Mouse (Mus musculus) liver, embryonic 14.5 days (tissue): Measurements from ENCODE around the gene Igfbp2. TPM values are rescaled to one million over a fixed set of nuclear protein-coding genes. Genes with fewer than 3 reads are reported as not detected.

Experiments used
- ATAC-seq: fragments of 200-750 bp; cut with Nextera tagmentation; 2 replicates; pipeline ENCODE4 v1.8.0; 2017; ENCODE audit warnings: moderate number of reproducible peaks, mild to moderate bottlenecking, moderate library complexity; ENCODE audit not compliant: insufficient read depth
- DNase-seq, 3 experiments: peaks; one replicate each; pipeline ENCODE4 v3.0.0-alpha.2; 2012 to 2013; ENCODE audit warnings: low read depth in 3 of 3, low spot score in 3 of 3
- H3K27ac ChIP-seq: fragments of 300-500 bp; sonication (generic); 2 replicates; pipeline ENCODE4 v1.5.1; 2014; ENCODE audit warnings: moderate library complexity, mild to moderate bottlenecking, control low read depth, inconsistent platforms
- H3K27me3 ChIP-seq: fragments of 300-500 bp; sonication (generic); 2 replicates; pipeline ENCODE4 v1.6.1; 2014; ENCODE audit warnings: mild to moderate bottlenecking, low read length, moderate library complexity; ENCODE audit not compliant: control insufficient read depth, insufficient read depth
- H3K36me3 ChIP-seq: fragments of 300-500 bp; sonication (generic); replicated peaks from 2 replicates; pipeline ENCODE4 v1.6.1; 2014; ENCODE audit warnings: low read depth; ENCODE audit not compliant: control insufficient read depth, insufficient read depth
- H3K4me1 ChIP-seq, 2 experiments: fragments of 200-500 bp in 1 of 2; fragments of 300-500 bp in 1 of 2; sonication (generic) in 1 of 2; replicated peaks; 2 replicates each; pipeline ENCODE4 v1.6.1; 2012 to 2014; ENCODE audit warnings: antibody characterized with exemption in 1 of 2, inconsistent platforms in 1 of 2, low read length in 1 of 2; ENCODE audit not compliant: control insufficient read depth in 2 of 2, insufficient read depth in 2 of 2
- H3K4me2 ChIP-seq: fragments of 300-500 bp; sonication (generic); 2 replicates; pipeline ENCODE4 v1.6.1; 2014; ENCODE audit warnings: low read depth, mild to moderate bottlenecking, control low read depth, moderate library complexity
- H3K4me3 ChIP-seq, 2 experiments: fragments of 200-500 bp in 1 of 2; fragments of 300-500 bp in 1 of 2; sonication (generic) in 1 of 2; 2 replicates each; pipeline ENCODE4 v1.5.1; 2012 to 2014; ENCODE audit warnings: low read depth in 2 of 2, low read length in 2 of 2, mild to moderate bottlenecking in 2 of 2, control low read depth in 1 of 2, inconsistent platforms in 1 of 2, moderate library complexity in 1 of 2; ENCODE audit not compliant: insufficient read depth in 1 of 2
- H3K9ac ChIP-seq: fragments of 300-500 bp; sonication (generic); replicated peaks from 2 replicates; pipeline ENCODE4 v1.6.1; 2014; ENCODE audit warnings: mild to moderate bottlenecking, control low read depth, moderate library complexity
- H3K9me3 ChIP-seq: fragments of 300-500 bp; sonication (generic); 2 replicates; pipeline ENCODE4 v1.6.1; 2016; ENCODE audit warnings: low read length, mixed read lengths; ENCODE audit not compliant: control insufficient read depth
- CTCF ChIP-seq: IDR thresholded peaks from 2 replicates; pipeline ENCODE4 v1.5.1; 2016; ENCODE audit warnings: antibody characterized with exemption, low read depth, control low read depth
- EP300 ChIP-seq: IDR thresholded peaks from 2 replicates; pipeline ENCODE4 v1.6.1; 2016; ENCODE audit warnings: antibody characterized with exemption, low read depth
- WGBS: fragments of 180-500 bp; shearing (Covaris S2); extraction: QIAGEN DNeasy Blood & Tissue Kit; methylation state at CpG from one replicate; pipeline ENCODE4 v1.1.7; 2014; ENCODE audit not compliant: insufficient replicate concordance; 5-methylcytosine and 5-hydroxymethylcytosine counted together
- polyA plus RNA-seq, 2 experiments: library from polyadenylated mRNA; depleted of rRNA in 1 of 2; stranded (reverse) in 1 of 2; unstranded in 1 of 2; fragments of >200 nt; fragmentation: Nextera tagmentation in 1 of 2; extraction: Ambion mirVana in 1 of 2; gene quantifications; 2 replicates each; pipeline versions ENCODE4 v1.2.1 to v1.2.3; 2012 to 2014

Gene Igfbp2
- polyA plus RNA-seq, 2 experiments: 2.3 to 2.4 TPM

- Histone ChIP-seq H3K9ac (no peak overlapping the region), H3K4me2 (no peak overlapping the region), H3K4me1 (no peaks in the 10 kb centered on the region), H3K36me3 (no peaks in the 10 kb centered on the region), H3K9me3 (no peaks in the 10 kb centered on the region), H3K27me3 (no peaks in the 10 kb centered on the region), H3K27ac (no peak overlapping the region), H3K4me3 (no peak overlapping the region)
- WGBS: 43% methylated on average over 11 of the region's 11 CpGs
- no peak for ATAC-seq
- DNase-seq: no peak
- TF ChIP-seq EP300: no peak
- no peak for TF ChIP-seq CTCF
These were observed 18.2 kb upstream of the Igfbp2 start for GRCm38 (mm10) chr1:72806044-72806584.

- Histone ChIP-seq H3K9me3 (no peaks in the 10 kb centered on the region), H3K9ac (no peak overlapping the region), H3K4me3 (no peak overlapping the region), H3K4me1 (no peaks in the 10 kb centered on the region), H3K27me3 (no peaks in the 10 kb centered on the region), H3K27ac (no peak overlapping the region), H3K4me2 (no peak overlapping the region), H3K36me3 (no peaks in the 10 kb centered on the region)
- DNase-seq (no peak), ATAC-seq (no peak)
- no peak for TF ChIP-seq EP300
- no peak for TF ChIP-seq CTCF
- WGBS: 71% methylated on average over 7 of the region's 7 CpGs
These were observed 15.0 kb upstream of the Igfbp2 start for GRCm38 (mm10) chr1:72809304-72809703.

GRCm38 (mm10) chr1:72809951-72810675 lies 14.2 kb upstream of the Igfbp2 start:
- ATAC-seq (no peak), DNase-seq (no peak)
- Histone ChIP-seq H3K4me2 (no peak overlapping the region), H3K9ac (no peak overlapping the region), H3K4me3 (no peak overlapping the region), H3K27ac (no peak overlapping the region), H3K4me1 (no peaks in the 10 kb centered on the region), H3K36me3 (no peaks in the 10 kb centered on the region), H3K27me3 (no peaks in the 10 kb centered on the region), H3K9me3 (no peaks in the 10 kb centered on the region)
- no peak for TF ChIP-seq CTCF
- no peak for TF ChIP-seq EP300
- 73% methylated on average over 7 of the region's 7 CpGs for WGBS

- Histone ChIP-seq H3K27ac (no peak overlapping the region), H3K9me3 (no peaks in the 10 kb centered on the region), H3K4me3 (no peak overlapping the region), H3K27me3 (no peaks in the 10 kb centered on the region), H3K4me2 (no peak overlapping the region), H3K4me1 (no peaks in the 10 kb centered on the region), H3K36me3 (no peaks in the 10 kb centered on the region), H3K9ac (no peak overlapping the region)
- ATAC-seq (no peak), DNase-seq (no peak)
- 61% methylated on average over 3 of the region's 3 CpGs for WGBS
- TF ChIP-seq CTCF: no peak
- TF ChIP-seq EP300: no peak
These were observed 13.2 kb upstream of the Igfbp2 start for GRCm38 (mm10) chr1:72811061-72811460.

GRCm38 (mm10) chr1:72813089-72813638 lies 11.1 kb upstream of the Igfbp2 start:
- no peak overlapping the region for H3K9ac ChIP-seq
- H3K4me2 ChIP-seq: no peak overlapping the region
- DNase-seq (no peak), ATAC-seq (no peak)
- H3K36me3 ChIP-seq: no peaks in the 10 kb centered on the region
- H3K9me3 ChIP-seq: no peaks in the 10 kb centered on the region
- WGBS: 51% methylated on average over 5 of the region's 5 CpGs
- no peaks in the 10 kb centered on the region for H3K27me3 ChIP-seq
- H3K4me3 ChIP-seq: no peak overlapping the region
- no peaks in the 10 kb centered on the region for H3K4me1 ChIP-seq
- no peak for TF ChIP-seq EP300
- TF ChIP-seq CTCF: no peak
- no peak overlapping the region for H3K27ac ChIP-seq
